Mouse (Mus musculus) kidney, adult 2 months (tissue): ENCODE results near the gene Coa4.

ENCODE experiments used
- CTCF ChIP-seq: fragments of 200-500 bp; conservative IDR thresholded peaks from 2 replicates; pipeline ENCODE4 v1.5.1; 2011; ENCODE audit warnings: low read depth, mild to moderate bottlenecking, control low read depth, low read length, moderate library complexity, mixed read lengths; ENCODE audit not compliant: insufficient read depth, insufficient read length
- POLR2A ChIP-seq: fragments of 200-500 bp; IDR thresholded peaks from one replicate; pipeline ENCODE4 v1.6.1; 2011; ENCODE audit warnings: low read depth, low read length, control low read depth

GRCm38 (mm10) chr7:100496791-100497190, 40.1 kb upstream of the Coa4 start:
- no peak for TF ChIP-seq POLR2A
- TF ChIP-seq CTCF = no peak
